Mouse (Mus musculus) layer of hippocampus, postnatal 10 days (tissue): ENCODE measurements at regions not wholly inside any gene's neighbourhood (a gene's known extent, or its start where the extent isn't known, plus 50 kb on each side); places are given as distances from the start of the nearest gene placed in this dataset.

Experiments used
- DNase-seq, 2 experiments: peaks; one replicate each; pipeline ENCODE4 v3.0.0; 2021; ENCODE audit warnings: low spot score in 2 of 2

DNA sequence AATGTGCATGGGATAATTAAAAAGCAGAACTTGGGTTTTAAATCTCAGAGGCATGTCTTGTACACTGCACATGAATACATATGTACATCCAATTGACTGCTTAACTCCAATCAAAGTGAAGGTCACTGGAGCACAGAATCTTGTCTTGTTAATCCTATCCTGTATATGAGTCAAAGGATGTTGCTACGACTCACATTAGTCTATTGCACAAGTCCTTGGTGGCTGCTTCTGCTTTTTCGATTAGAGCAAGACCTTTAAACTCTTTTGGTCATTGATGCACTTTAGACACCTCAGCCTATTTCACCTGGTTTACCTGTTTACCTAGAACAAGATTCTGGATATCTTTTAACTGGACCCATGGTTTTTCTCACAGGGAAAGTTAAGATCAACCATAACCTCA lies 1008.5 kb upstream of the Cited2 start:
- DNase-seq = no peak

DNA sequence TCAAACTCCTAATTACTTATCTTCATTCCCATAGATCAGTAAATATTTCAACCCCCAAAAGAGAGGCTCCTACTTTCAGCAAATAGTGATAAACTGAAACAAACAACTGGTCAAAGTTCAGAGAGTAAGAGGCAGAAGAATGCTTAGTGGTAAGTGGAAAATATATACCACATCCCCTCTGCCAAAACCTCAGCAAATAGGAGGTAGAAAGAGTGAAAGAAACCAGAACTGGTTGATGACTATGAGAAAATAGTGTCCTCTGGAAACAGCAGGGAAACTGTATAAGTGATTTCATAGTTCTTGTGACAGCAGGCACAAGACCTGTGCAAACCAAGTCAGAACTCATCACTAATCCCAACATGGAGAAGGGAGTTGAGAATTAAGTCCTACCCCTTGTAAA lies 980.8 kb upstream of the Cited2 start:
- no peak for DNase-seq

DNA sequence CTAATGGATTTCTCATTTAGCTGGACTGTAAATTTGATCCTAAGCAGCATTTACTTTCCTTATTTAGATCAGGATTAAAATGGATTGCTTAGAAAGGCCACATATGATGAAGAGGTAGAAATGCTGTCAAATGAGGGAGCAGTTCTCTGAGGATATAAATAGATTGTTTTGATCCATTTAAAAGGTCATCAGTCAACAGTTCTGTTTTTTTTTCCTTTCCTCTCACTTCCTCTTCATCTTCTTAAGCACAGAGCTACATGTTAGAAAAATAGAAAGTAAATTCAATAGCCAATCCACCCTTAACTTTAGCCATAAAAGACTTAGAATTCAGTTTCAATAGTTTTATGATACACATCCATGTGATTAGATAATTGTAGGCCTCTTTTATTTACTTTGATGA lies 971.5 kb upstream of the Cited2 start:
- DNase-seq = no peak

DNA sequence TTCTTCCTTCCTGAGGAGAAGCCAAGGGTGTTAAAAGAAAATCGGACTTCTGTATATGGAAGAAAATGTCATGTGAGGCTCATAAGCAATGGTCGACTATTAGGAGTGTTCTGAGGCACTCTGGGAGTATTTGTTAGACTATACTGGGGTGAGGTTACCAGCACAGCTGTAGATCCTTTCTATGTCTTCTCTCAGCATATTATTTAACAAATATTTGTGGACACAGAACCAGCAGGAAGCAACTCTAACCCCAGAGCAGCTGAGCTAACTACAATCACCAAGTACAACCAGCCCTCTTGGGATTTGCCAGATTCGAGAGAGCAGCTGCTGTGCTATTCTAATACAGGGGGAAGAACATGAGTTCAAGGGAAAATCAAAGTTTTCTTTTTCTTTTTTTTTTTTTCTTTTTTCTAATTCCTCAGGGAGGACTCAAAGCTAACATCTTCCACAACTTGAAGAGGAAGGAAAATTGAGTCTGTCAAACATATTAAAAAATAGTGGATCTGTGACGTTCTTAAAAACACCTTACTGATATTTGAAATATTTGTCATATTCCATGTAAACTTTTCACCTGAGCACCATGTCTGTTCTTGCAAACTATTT lies 933.3 kb upstream of the Cited2 start:
- DNase-seq = no peak

DNA sequence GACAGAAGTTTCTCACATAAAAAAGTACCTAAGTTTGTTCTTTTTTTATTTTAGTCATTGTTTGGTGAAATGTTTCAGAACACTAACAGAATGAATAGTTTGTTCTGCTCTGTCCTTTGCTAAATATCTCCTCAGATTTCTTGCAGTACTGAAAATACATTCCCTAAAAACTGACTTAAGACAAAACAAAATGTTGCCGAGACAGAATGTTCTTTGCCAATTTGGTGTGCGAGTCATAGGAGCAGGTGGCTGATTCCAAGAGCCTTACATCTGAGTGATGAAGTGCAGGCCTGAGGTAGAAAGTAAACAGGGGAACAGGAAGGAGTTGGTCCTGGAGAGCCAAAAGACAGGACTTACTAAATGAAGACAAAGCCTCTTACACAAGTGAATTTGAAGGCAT lies 919.0 kb upstream of the Cited2 start:
- DNase-seq = no peak

DNA sequence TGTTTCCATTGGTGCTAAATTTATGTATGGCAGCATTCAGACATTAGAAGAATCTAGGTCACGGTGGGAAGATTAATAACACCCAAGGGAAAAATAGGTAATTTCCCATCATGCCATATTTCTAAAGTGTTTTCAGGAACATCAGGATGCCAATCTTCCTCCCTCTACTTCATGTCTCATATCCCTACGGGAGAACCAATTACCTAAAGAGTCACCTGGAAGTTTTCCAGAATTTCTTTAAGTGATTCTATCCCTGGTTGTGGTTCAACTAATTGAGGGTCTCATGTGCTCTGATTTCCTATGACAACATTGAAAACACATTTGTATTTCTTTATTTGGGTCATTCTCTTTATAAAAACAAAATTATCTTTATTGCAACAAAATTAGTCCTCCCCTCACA lies 912.3 kb upstream of the Cited2 start:
- DNase-seq = no peak

DNA sequence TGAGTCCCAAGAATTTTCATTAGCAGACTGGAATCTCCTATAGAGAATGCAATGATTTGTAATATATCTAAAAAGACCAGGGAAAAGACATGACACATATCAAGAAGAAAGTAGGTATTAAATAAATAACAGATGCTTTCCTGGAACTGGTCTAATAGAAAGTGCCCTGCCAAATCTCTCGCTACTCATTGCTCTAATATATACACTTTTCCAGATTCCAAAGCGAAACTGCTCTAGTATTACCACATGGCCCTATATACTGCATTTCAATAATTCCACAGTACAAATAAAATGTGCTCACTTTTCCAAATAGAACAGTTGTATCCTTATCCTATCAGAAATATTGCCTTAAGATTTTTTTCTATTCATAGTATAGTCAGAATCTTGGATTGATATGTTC lies 909.0 kb upstream of the Cited2 start:
- DNase-seq = no peak

DNA sequence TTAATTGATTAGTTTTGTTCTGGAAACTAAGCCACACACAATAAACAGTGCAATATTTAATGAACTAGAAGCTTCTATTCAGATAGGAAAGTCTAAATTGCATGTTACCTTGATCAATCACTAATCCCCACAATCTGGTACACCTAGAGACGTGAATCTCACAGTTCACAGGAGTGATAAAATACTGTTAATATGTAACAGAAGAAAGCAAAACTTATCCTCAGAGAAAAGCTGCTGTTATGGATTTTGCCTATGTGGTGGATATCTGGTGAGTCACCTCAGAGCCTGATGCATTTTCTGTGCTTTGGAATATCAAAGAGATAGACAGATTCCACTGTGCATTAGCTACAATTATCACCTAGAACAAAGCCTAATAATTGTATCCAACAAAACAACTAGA lies 861.5 kb upstream of the Cited2 start:
- DNase-seq = no peak

DNA sequence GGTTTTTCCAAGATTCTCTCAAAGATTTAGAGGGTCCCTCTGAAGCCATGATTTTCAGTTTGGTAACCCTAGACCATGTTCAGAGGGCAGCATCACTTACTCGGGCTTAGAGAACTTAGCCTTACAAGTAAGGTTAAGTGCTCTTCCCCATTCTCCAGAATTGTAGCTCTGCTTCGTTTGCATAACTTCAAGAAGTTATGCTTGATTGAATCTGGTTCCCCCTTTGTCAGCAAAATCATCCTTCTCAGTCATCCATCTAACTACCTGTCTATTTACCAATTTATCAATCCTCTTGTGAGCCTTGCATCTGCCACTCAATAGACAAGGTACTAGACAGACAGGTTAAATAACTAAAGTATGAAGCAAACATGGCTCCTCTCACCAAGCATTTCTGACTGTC lies 856.1 kb upstream of the Cited2 start:
- no peak for DNase-seq

DNA sequence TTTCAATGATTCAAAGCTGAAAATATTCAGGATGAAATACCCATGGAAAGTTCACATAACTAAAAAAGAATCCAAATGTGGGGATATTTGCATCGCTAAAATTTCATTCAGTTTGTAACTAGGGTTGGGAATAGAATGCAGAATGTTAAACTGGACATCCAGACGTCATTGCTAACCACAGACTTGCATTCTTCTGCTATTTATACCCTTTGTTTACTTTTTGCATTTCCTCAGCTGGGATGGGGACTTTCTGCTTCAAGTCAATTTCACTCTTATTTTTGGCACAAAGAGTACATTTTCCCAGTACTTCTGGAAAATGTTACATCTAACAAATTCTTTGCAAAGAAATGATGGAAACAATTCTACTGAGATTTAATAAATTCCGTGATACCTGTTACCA lies 848.9 kb upstream of the Cited2 start:
- DNase-seq = no peak

DNA sequence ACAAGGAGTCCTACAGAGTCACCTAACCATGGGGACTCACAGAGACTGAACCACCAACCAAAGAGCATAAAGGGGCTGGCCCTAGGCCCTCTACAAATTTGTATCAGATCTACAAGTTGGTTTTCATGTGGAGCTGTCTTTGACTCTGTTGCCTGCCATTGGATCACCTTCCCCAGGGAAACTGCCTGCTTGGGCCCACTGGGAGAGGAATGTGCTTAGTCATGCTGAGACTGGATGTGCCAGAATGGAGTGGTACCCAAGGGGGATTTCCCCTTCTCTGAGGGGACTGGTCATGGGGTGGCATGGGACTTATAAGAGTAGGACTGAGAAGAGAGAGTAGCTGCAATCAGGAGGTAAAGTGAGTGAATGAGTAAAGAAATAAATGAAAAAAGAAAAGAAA lies 844.8 kb upstream of the Cited2 start:
- no peak for DNase-seq

DNA sequence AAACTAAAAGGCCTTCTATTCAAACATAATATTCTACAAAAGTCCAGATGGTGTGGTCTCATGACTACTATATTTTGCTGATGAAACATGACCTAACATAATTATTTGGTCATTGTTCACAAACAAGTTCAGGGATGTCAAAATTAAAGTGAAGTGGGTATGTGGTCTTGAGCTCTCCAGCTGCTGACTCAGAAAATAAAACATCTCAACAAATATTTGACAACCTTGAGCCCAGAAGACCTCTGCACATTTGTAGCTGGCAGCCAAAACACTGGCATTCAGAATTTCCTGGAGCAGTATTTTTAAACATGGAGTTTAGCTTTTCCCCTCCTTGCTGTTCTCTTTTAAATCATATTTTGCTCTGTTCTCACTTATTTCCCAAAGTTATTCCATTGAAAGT lies 829.7 kb upstream of the Cited2 start:
- DNase-seq = no peak

DNA sequence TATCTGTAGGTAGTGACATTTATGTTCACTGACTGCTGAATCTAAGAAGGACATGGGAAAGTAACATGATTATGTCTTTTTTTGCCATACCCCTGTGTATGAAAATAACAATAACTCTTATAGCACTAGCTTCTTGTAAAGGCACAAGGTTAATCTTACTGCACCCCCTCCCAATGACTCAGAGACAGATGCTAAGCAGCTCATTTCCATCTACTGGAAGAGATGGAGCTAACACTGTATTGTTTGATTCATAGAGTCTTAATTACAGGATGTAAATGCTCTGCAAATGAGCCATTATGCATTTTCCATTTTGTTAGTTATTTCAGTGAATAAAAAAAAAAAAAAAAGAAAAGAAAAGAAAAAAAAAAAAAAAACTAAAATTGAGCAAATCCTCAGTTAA lies 827.7 kb upstream of the Cited2 start:
- no peak for DNase-seq

DNA sequence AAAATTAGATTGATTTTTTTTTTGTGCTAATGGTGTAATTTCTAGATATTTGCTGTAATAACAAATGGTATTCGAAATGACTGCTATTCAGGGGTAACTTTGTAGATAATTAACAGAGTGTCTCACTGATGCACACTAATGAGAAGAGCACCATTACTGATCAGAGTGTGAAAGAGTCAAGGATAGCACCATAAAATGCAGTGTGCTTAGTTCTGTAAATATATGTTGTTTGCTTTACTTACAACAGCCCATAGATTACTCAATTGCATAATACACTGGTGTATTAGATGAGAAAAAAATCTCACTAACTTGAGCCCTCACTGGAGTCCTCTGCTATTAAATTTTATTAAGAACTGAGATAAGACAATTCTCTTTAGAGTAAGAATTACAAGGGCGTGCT lies 800.1 kb upstream of the Cited2 start:
- no peak for DNase-seq

DNA sequence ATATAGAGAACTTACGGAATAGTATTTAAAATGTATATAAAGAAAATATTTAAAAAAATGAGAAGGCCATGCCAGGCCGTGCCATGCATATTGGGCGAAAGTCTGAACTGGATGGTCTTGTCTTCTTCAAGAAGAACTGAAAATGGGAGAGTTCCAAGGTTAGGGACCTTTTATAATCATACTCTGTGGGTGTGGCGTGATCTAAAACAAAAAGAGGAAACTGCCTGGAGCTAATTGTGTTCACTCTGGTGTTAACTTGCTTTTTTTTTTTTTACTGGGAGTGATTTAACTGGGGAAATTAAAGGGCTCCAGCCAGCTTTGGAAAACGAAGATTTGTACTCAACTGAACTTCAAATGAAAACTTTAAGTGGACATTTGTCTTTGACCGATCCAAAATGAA lies 799.2 kb upstream of the Cited2 start:
- no peak for DNase-seq

DNA sequence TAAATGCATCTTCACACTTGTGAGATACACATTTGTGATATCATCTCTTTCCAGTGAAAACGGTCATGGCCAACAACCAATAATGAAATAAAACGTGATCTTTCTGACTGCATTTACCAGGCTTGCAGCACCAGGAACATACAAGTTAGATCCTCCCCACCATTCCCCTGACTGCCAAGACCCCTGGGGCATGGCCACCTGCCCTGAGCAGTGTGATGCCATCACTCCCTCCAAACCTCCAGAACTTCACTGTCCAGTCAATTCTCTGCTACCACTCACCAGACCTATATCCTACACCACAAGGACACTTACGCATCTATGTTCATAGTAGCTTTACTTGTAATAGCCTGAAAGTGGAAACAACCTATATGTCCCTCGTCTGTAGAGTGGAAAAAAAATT lies 785.3 kb upstream of the Cited2 start:
- DNase-seq = no peak

DNA sequence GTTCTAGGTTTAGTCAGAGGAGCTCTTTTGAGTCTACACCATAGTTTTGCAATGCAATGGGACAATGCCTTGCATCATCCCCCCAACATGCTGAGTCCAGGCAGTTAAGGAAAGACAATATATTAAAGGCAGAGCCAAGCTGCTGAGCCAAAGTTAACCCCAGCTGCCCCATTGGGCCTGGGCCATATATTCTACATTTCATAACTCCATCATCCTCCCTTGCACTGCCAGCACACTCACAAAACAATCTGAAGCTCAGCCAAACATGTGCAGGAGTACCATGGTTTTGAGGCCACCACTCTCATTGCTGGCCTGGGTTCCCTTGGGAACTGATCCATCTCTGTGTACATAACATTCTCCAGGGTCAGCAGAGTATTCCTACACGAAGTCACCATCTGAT lies 771.4 kb upstream of the Cited2 start:
- no peak for DNase-seq

DNA sequence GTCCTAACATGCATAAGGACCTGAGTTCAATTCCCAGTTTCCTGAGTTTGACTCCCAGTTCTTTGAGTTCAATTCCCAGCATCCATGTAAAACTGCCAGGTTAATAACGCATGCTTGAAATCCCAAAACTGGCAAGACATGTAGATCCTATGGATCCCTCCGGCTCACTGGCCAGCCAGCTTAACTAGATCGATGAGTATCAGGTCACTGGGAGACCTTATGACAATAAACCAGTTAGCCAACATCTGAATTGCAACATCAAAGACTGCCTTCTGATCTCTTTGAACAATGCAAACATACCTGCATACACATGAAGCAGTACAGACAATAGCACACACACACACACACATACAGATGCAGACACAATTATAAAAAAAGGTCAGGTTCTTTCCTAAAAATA lies 762.0 kb upstream of the Cited2 start:
- DNase-seq = no peak

DNA sequence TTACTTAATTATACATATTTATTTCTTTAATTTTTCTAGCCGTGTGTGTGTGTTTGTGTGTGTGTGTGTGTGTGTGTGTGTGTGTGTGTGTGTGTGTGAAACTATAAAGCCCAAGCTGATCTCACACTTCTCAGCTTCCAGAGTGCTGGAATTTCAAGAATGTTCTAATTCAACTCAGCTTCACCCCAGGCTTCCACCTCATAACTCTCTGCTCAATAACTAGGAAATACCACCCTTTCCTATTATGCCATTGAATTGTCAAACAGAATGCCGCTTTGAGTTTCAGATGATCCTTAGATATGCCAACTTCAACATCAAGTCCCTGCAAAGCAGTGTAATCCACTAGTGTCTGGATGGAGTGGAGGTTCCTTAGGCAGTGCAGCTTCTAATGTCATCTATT lies 760.6 kb upstream of the Cited2 start:
- DNase-seq = no peak

DNA sequence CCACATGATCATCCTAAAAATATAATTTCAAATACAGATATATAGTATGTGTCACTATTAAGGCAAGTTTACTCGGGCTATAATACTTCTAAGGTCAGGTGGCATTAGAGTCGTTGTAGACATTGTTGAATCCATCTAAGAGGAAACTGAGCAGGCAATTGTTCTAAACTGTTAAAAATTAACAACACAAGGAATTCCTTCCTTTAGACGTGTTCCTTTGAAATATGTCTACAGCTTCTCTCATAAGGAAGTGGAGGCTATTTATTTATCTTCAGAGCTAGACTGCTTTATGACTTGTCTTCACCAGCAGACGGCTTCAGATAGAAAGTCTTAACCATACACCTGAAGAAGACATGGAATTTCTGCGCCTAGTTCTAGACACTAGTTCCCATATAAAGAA lies 744.2 kb upstream of the Cited2 start:
- DNase-seq = no peak

DNA sequence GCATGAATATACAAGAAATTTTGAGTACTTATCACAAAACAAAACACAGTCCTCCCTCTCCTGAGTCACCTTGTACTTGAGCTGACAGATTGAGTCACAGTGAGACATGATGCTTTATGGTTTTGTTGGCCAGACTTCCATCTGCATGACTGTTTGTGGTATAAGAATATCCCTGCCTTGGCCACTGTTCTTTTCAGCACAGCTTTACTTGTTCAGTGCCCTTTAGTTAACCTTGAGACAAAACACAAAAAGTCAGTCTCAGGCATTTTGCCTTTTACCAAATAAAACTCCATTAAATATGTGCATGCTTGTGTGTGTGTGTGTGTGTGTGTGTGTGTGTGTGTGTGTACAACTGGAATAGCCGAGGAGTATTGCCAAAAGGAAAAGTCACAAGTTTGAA lies 732.8 kb upstream of the Cited2 start:
- no peak for DNase-seq

DNA sequence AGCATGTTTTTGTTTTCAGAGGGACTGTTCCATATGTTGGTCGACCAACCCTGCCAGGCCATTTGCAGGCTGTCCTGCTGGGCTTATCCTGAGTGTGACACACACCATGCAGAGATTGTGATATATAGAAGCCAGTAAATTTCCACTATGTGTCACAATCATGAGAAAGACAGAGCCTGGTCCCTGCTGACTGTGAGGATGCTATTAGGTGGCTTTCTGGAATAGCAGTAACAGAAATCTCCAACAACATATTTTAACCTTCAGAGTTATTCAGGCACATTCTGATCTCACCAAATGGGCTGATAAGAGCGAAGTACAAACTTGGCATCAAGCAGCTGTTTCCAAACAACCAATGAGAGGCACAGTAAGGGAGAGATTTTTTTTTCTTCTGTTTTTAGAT lies 729.2 kb upstream of the Cited2 start:
- DNase-seq = no peak

DNA sequence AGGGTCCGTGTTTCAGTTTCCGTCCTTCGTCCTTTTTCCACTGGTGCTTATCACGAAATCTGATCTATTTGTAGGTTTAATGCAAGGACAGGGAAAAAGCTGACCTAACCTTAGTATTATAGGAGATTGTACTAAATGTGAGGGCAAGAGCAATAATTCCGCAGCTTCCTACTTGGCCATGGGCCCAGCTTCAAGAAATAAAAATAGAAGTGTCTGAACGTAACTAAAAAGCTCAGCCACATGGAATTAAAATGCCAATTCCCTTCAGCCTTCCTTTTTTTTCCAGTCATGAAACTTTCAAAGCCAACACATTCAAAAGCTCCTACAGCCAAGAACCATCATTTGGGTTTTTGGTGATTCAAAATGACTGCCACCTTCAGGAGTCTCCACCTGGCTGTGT lies 728.5 kb upstream of the Cited2 start:
- DNase-seq = no peak

DNA sequence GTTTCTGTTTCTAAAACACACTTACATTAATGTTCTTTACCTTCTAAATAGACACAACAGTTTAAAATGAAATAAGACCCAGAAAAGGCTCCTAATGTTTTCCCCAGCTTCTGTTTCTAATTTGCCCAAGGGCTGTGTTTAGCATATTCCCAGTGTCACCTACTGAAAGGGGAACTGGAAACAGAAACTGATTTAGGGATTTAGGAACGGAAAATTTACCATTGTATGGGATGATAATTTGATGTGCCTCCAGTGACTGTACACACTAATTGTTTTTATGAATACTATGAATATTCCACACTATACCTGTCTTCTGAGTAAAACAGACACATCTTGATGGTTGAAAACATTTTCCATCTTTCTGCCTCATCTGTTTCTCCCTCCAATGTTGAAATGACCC lies 728.0 kb upstream of the Cited2 start:
- no peak for DNase-seq
